Mouse (Mus musculus) kidney, embryonic 16.5 days (tissue): ENCODE data around the gene Pms1. TPM values are rescaled to one million over a fixed set of nuclear protein-coding genes. Genes with fewer than 3 reads are reported as not detected.
"Not testable (repeated sequence)": the region's sequence is repeated elsewhere in the genome, so short reads cannot be mapped to it uniquely, and the experiment has no call there.

Experiments used
- ATAC-seq: fragments of 200-750 bp; cut with Nextera tagmentation; 2 replicates; pipeline ENCODE4 v1.8.0; 2017; ENCODE audit warnings: moderate TSS enrichment; ENCODE audit not compliant: low FRiP score, low TSS enrichment
- H3K27ac ChIP-seq: fragments of 300-500 bp; sonication (generic); 2 replicates; pipeline ENCODE4 v1.5.1; 2014; ENCODE audit warnings: low read length
- H3K27me3 ChIP-seq: fragments of 300-500 bp; sonication (generic); 2 replicates; pipeline ENCODE4 v1.6.1; 2014; ENCODE audit warnings: low read length, control low read depth, mixed read lengths; ENCODE audit not compliant: insufficient read depth
- H3K36me3 ChIP-seq: fragments of 300-500 bp; sonication (generic); 2 replicates; pipeline ENCODE4 v1.6.1; 2014; ENCODE audit warnings: low read length, control low read depth, mixed read lengths; ENCODE audit not compliant: insufficient read depth
- H3K4me1 ChIP-seq: fragments of 300-500 bp; sonication (generic); 2 replicates; pipeline ENCODE4 v1.6.1; 2014; ENCODE audit warnings: low read length, control low read depth, mixed read lengths; ENCODE audit not compliant: insufficient read depth
- H3K4me2 ChIP-seq: fragments of 300-500 bp; sonication (generic); replicated peaks from 2 replicates; pipeline ENCODE4 v1.6.1; 2014; ENCODE audit warnings: low read depth, low read length
- H3K4me3 ChIP-seq: fragments of 300-500 bp; sonication (generic); 2 replicates; pipeline ENCODE4 v1.5.1; 2014; ENCODE audit warnings: mild to moderate bottlenecking, low read length
- H3K9ac ChIP-seq: fragments of 300-500 bp; sonication (generic); replicated peaks from 2 replicates; pipeline ENCODE4 v1.6.1; 2014; ENCODE audit warnings: low read length
- H3K9me3 ChIP-seq: fragments of 300-500 bp; sonication (generic); 2 replicates; pipeline ENCODE4 v1.6.1; 2016; ENCODE audit warnings: low read length, control low read depth
- WGBS: fragments of 180-500 bp; shearing (Covaris S2); extraction: QIAGEN DNeasy Blood & Tissue Kit; methylation state at CpG from one replicate; pipeline ENCODE4 v1.1.7; 2014; 5-methylcytosine and 5-hydroxymethylcytosine counted together
- polyA plus RNA-seq: library from polyadenylated mRNA; unstranded; fragments of >200 nt; fragmentation: Nextera tagmentation; extraction: Ambion mirVana; gene quantifications from 2 replicates; pipeline ENCODE4 v1.2.1, GENCODE M21; 2015

Gene Pms1
- polyA plus RNA-seq, 1 experiment from 2014 or later, result 18.6 TPM

GRCm38 (mm10) chr1:53312989-53313967 is 16.5 kb upstream of the Pms1 start, which contains the start of gene Osgepl1:
Osgepl1 (plus strand) TSS chr1:53313624.
- peak within 1 kb of the TSS; percentile 89 for H3K9ac ChIP-seq
- peak within 1 kb of the TSS; percentile 76 for H3K4me3 ChIP-seq
- peaks cover 7% of the 10 kb centered on the region; the same call in 1 of the 2 replicates for H3K4me1 ChIP-seq
- peaks cover 6% of the 10 kb centered on the region for H3K36me3 ChIP-seq
- H3K9me3 ChIP-seq, result no peaks in the 10 kb centered on the region
- 3% methylated on average over 27 of the region's 27 CpGs for WGBS
- ATAC-seq, result peak; percentile 98
- peak within 1 kb of the TSS; percentile 94 for H3K27ac ChIP-seq
- H3K4me2 ChIP-seq, result peak within 1 kb of the TSS; percentile 71
- H3K27me3 ChIP-seq, result no peaks in the 10 kb centered on the region

GRCm38 (mm10) chr1:53300506-53300905 is 3.7 kb upstream of the Pms1 start:
- 81% methylated on average over 4 of the region's 4 CpGs for WGBS
- no peaks in the 10 kb centered on the region for H3K9me3 ChIP-seq
- no peak overlapping the region for H3K9ac ChIP-seq
- peaks cover 2% of the 10 kb centered on the region; the same call in 1 of the 2 replicates for H3K36me3 ChIP-seq
- H3K4me3 ChIP-seq, result no peak overlapping the region
- peaks cover 8% of the 10 kb centered on the region for H3K4me1 ChIP-seq
- H3K27ac ChIP-seq, result no peak overlapping the region
- ATAC-seq, result no peak
- no peak overlapping the region for H3K4me2 ChIP-seq
- H3K27me3 ChIP-seq, result no peaks in the 10 kb centered on the region

- Histone ChIP-seq H3K9ac (no peak overlapping the region), H3K9me3 (no peaks in the 10 kb centered on the region), H3K36me3 (peaks cover 5% of the 10 kb centered on the region; the same call in 1 of the 2 replicates), H3K27me3 (no peaks in the 10 kb centered on the region), H3K4me1 (no peaks in the 10 kb centered on the region), H3K4me3 (no peak overlapping the region), H3K4me2 (no peak overlapping the region), H3K27ac (no peak overlapping the region)
- 79% methylated on average over 3 of the region's 3 CpGs for WGBS
- ATAC-seq, result no peak
Observed at GRCm38 (mm10) chr1:53291197-53291596, 5.6 kb downstream of the Pms1 start.

- Histone ChIP-seq H3K27ac (no peak overlapping the region), H3K36me3 (no peaks in the 10 kb centered on the region), H3K27me3 (no peaks in the 10 kb centered on the region), H3K4me1 (no peaks in the 10 kb centered on the region), H3K4me3 (no peak overlapping the region), H3K9me3 (no peaks in the 10 kb centered on the region), H3K4me2 (no peak overlapping the region), H3K9ac (no peak overlapping the region)
- no peak; the same call in 1 of the 2 replicates for ATAC-seq
Observed at GRCm38 (mm10) chr1:53272646-53273045, 24.2 kb downstream of the Pms1 start.

- H3K4me1 ChIP-seq, result no peaks in the 10 kb centered on the region
- H3K27ac ChIP-seq, result no peak overlapping the region
- no peak overlapping the region for H3K9ac ChIP-seq
- WGBS, result 87% methylated on average over 3 of the region's 3 CpGs
- H3K4me3 ChIP-seq, result no peak overlapping the region
- H3K27me3 ChIP-seq, result no peaks in the 10 kb centered on the region
- H3K4me2 ChIP-seq, result no peak overlapping the region
- ATAC-seq, result no peak
- no peaks in the 10 kb centered on the region for H3K9me3 ChIP-seq
- peaks cover 5% of the 10 kb centered on the region; the same call in 1 of the 2 replicates for H3K36me3 ChIP-seq
Observed at GRCm38 (mm10) chr1:53269901-53270300, 26.9 kb downstream of the Pms1 start.

- not testable (repeated sequence) for H3K9me3 ChIP-seq, H3K27ac ChIP-seq, ATAC-seq, H3K27me3 ChIP-seq, H3K4me1 ChIP-seq, H3K4me3 ChIP-seq, H3K9ac ChIP-seq, H3K4me2 ChIP-seq, H3K36me3 ChIP-seq
Observed at GRCm38 (mm10) chr1:53264958-53265612, 31.7 kb downstream of the Pms1 start.

- Histone ChIP-seq H3K9me3 (0 out of 2 replicates have a peak, but pooled peaks cover 2% of the 10 kb centered on the region), H3K27ac (no peak overlapping the region), H3K4me1 (no peaks in the 10 kb centered on the region), H3K9ac (no peak overlapping the region), H3K4me3 (no peak overlapping the region), H3K4me2 (no peak overlapping the region), H3K36me3 (0 out of 2 replicates have a peak, but pooled peaks cover 6% of the 10 kb centered on the region), H3K27me3 (no peaks in the 10 kb centered on the region)
- 82% methylated on average over 1 of the region's 1 CpGs for WGBS
- no peak for ATAC-seq
Observed at GRCm38 (mm10) chr1:53226063-53226462, 70.8 kb downstream of the Pms1 start.

GRCm38 (mm10) chr1:53225616-53226015 is 71.2 kb downstream of the Pms1 start:
- no peak for ATAC-seq
- no peak overlapping the region for H3K9ac ChIP-seq
- no peak overlapping the region for H3K27ac ChIP-seq
- WGBS, result 92% methylated on average over 3 of the region's 3 CpGs
- 0 out of 2 replicates have a peak, but pooled peaks cover 6% of the 10 kb centered on the region for H3K36me3 ChIP-seq
- H3K4me1 ChIP-seq, result no peaks in the 10 kb centered on the region
- no peak overlapping the region for H3K4me3 ChIP-seq
- H3K4me2 ChIP-seq, result no peak overlapping the region
- H3K27me3 ChIP-seq, result no peaks in the 10 kb centered on the region
- H3K9me3 ChIP-seq, result 0 out of 2 replicates have a peak, but pooled peaks cover 2% of the 10 kb centered on the region

GRCm38 (mm10) chr1:53224775-53225174 is 72.0 kb downstream of the Pms1 start:
- Histone ChIP-seq H3K4me3 (no peak overlapping the region), H3K36me3 (0 out of 2 replicates have a peak, but pooled peaks cover 6% of the 10 kb centered on the region), H3K4me1 (no peaks in the 10 kb centered on the region), H3K27me3 (no peaks in the 10 kb centered on the region), H3K9ac (no peak overlapping the region), H3K27ac (no peak overlapping the region), H3K9me3 (no peaks in the 10 kb centered on the region), H3K4me2 (no peak overlapping the region)
- WGBS, result 81% methylated on average over 1 of the region's 1 CpGs
- ATAC-seq, result no peak
